Mouse (Mus musculus) lung, postnatal 36 days (tissue): ENCODE results near the gene Herc4.
"Not testable (repeated sequence)": the region's sequence is repeated elsewhere in the genome, so short reads cannot be mapped to it uniquely, and the experiment has no call there.

Experiments used
- DNase-seq: peaks from one replicate; pipeline ENCODE4 v3.0.0; 2022; ENCODE audit warnings: mixed read lengths

Herc4 gene

GRCm38 (mm10) chr10:63258696-63259095 lies 15.1 kb downstream of the Herc4 start:
- no peak for DNase-seq

- DNase-seq, result no peak
These were observed 15.7 kb downstream of the Herc4 start for GRCm38 (mm10) chr10:63259340-63259739.

- DNase-seq, result no peak
These were observed 24.3 kb downstream of the Herc4 start for GRCm38 (mm10) chr10:63267941-63268340.

GRCm38 (mm10) chr10:63272401-63272800 lies 28.8 kb downstream of the Herc4 start:
- DNase-seq, result no peak

GRCm38 (mm10) chr10:63272868-63273267 lies 29.3 kb downstream of the Herc4 start:
- DNase-seq, result no peak

GRCm38 (mm10) chr10:63277010-63277409 lies 33.4 kb downstream of the Herc4 start:
- no peak for DNase-seq

GRCm38 (mm10) chr10:63279851-63280250 lies 36.2 kb downstream of the Herc4 start:
- no peak for DNase-seq

GRCm38 (mm10) chr10:63282417-63282816 lies 38.8 kb downstream of the Herc4 start:
- DNase-seq, result no peak

- DNase-seq, result no peak
These were observed 39.2 kb downstream of the Herc4 start for GRCm38 (mm10) chr10:63282846-63283245.

- no peak for DNase-seq
These were observed 58.7 kb downstream of the Herc4 start for GRCm38 (mm10) chr10:63302356-63302755.

GRCm38 (mm10) chr10:63308582-63309366 lies 65.2 kb downstream of the Herc4 start:
- peak; percentile 94 for DNase-seq

- no peak for DNase-seq
These were observed 70.1 kb downstream of the Herc4 start for GRCm38 (mm10) chr10:63313726-63314125.

GRCm38 (mm10) chr10:63327091-63327490 lies 83.5 kb downstream of the Herc4 start:
- DNase-seq, result no peak

- DNase-seq, result no peak
These were observed 93.3 kb downstream of the Herc4 start for GRCm38 (mm10) chr10:63336901-63337300.

- no peak for DNase-seq
These were observed 93.7 kb downstream of the Herc4 start for GRCm38 (mm10) chr10:63337326-63337725.

GRCm38 (mm10) chr10:63337951-63338836 lies 94.6 kb downstream of the Herc4 start:
- DNase-seq, result peak; percentile 56

- peak; percentile 93 for DNase-seq
These were observed 95.5 kb downstream of the Herc4 start for GRCm38 (mm10) chr10:63338914-63339643.

- no peak for DNase-seq
These were observed 97.7 kb downstream of the Herc4 start for GRCm38 (mm10) chr10:63341351-63341750.

GRCm38 (mm10) chr10:63344751-63345150 lies 101.1 kb downstream of the Herc4 start:
- no peak for DNase-seq

GRCm38 (mm10) chr10:63348291-63348690 lies 104.7 kb downstream of the Herc4 start:
- DNase-seq, result no peak

GRCm38 (mm10) chr10:63350666-63351065 lies 107.1 kb downstream of the Herc4 start:
- no peak for DNase-seq

GRCm38 (mm10) chr10:63351099-63351498 lies 107.5 kb downstream of the Herc4 start:
- not testable (repeated sequence) for DNase-seq

- DNase-seq, result no peak
These were observed 108.5 kb downstream of the Herc4 start for GRCm38 (mm10) chr10:63352111-63352510.
